Mouse (Mus musculus): ENCODE measurements around the gene Med10.

Med10 gene

GRCm38 (mm10) chr13:69802095-69802494 is at the start of gene Med10:
Gene Med10, plus strand, starts transcription at chr13:69802395.
- DNase-seq (ENCODE audit: low spot score) = no peak

DNA sequence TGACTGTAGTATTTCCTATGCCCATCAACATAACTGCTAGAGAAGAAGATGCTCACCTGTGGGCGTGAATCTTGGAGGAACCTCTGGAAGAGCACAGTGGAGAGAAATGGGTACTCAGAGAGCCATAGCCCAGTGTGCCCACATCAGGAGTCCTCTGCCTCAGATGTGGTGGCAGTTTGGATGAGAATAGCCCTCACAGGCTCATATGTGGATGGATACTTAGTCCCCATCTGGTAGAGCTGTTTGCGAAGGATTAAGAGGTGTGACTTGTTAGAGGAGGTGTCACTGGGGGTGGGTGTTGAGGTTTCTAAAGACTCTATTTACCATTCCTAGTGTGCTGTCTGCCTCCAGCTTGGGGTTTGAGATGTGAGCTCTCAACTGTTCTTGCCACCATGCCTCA is 49.3 kb upstream of the Med10 start:
- no peak for DNase-seq (ENCODE audit: low spot score)

DNA sequence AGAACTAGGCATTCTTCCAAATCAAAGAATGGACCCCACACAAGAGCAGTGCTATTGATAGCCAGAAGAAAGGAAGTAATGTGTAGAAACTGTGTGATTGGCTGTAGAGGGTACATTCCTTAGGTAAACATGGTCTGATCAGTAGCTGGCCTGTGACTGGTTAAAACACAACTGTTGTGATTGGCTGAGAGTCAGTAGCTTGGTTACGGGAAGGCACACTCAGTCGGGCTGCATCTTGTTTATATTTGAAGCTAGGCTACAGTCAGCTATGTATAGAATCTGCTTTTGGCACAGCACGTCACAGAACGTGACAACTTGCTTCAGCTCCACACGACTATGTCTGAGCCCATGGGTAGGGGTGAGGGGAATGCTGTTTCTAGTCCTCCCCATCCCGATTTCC is 43.2 kb upstream of the Med10 start:
- no peak for DNase-seq (ENCODE audit: low spot score)

GRCm38 (mm10) chr13:69761393-69761792 is 40.8 kb upstream of the Med10 start:
- DNase-seq (ENCODE audit: low spot score) = no peak

GRCm38 (mm10) chr13:69764646-69765045 is 37.5 kb upstream of the Med10 start:
- DNase-seq (ENCODE audit: low spot score) = no peak

GRCm38 (mm10) chr13:69768152-69768551 is 34.0 kb upstream of the Med10 start:
- DNase-seq (ENCODE audit: low spot score) = no peak

DNA sequence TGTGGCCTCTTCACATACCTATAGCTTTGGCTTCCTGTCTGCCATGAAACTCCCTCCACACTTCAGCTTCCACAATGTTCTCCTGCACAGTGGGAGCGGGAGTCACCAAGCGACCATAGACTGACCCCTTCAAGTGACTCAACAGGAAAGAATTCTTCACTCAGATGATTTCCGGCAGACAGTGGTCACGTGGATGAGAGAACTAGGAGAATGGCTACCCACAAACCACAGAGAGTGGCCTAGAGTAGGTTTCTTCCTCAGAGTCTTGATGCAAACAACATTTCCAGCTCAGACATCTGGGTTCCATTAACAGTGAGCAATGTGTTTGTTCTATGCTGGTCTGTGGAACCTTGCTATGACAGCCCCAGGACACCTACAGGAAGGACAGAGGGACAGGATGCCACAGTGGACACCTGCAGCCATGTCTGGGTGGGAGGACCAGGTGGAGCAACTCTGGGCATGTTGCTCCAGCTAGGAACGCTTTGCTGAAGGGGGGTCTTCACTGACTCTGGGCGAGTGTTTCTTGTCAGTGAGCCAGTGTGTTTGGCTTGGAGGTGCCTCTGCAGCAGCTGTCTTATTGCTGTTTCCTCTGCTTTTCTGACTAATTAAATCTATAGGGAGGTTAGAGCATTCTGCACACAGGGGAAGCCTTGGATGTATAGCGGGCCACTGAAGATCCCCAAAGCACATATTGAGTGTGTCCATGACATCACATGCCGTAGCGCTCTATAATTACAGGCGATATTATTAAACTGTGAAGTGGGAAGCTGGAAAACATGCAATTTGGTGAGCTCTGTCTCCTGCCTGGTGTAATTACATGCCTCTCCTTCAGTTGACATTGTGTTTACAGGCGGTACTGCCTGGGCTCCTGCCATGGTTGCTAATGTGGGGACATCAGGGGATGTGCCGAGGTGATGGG is 31.4 kb upstream of the Med10 start:
- DNase-seq (ENCODE audit: low spot score) = no peak

DNA sequence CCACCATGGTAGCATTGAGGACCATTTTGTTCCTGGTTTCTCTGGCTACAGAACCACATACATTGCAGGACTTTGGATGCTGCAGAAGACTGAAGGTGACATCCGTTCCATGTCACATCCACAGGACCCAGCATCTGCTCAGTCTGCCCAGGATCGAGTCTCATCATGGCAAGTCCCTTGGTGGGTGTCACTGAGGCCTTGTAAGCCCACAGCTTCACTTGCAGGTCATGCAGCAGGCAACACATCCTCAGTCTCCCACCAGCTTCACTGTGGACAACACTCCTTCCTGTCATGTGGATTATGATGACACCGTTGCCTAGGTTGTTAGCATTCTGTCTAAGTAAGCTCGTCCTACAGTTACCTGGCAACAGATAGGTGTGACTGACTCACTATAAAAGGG is 29.8 kb upstream of the Med10 start:
- DNase-seq (ENCODE audit: low spot score) = no peak

- DNase-seq (ENCODE audit: low spot score) = no peak
Observed at GRCm38 (mm10) chr13:69778221-69778620, 24.0 kb upstream of the Med10 start.

DNA sequence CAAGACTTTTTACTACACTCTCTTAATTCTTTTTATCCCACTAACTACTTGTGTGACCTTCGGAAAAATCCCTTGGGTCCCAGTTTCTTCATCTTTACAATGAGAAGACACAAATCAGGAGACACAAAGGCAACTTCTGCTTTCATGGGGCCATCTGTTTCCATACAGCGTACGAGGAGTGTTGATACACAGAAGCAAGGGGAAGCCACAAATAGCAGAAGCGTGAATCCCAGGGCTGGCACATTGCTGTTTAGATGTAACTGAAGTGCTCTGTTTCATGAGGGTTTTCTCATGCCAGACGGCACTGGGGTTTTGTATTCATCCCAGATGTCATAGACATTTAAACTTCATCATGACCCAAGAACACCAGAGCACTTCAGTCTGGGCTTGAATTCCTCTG is 13.5 kb upstream of the Med10 start:
- no peak for DNase-seq (ENCODE audit: low spot score)

GRCm38 (mm10) chr13:69791814-69792213 is 10.4 kb upstream of the Med10 start:
- no peak for DNase-seq (ENCODE audit: low spot score)

DNA sequence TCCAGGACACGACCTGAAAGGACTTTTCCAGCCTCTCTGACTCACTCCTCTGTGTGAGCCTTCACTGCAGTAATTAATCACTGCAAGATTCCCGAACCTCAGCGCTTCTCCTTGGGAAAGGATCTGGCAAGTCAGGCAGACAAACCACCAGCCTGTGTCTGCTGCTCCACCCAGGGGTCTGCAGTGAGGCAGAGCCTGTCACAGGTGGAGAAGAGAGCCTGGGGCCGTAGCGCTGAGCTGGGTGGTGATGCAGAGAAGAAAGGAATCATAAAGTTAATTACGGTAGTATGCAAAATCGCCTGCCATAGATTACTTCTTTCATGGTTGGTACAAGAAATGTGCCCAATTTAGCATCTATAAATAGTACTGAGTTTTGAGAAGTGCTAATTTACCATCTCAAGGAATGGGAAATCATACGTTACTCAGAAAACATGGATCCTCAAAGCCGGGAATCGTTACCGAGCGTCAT is 9.6 kb upstream of the Med10 start:
- DNase-seq (ENCODE audit: low spot score) = peak; percentile 14

GRCm38 (mm10) chr13:69794808-69795207 is 7.4 kb upstream of the Med10 start:
- DNase-seq (ENCODE audit: low spot score) = no peak

DNA sequence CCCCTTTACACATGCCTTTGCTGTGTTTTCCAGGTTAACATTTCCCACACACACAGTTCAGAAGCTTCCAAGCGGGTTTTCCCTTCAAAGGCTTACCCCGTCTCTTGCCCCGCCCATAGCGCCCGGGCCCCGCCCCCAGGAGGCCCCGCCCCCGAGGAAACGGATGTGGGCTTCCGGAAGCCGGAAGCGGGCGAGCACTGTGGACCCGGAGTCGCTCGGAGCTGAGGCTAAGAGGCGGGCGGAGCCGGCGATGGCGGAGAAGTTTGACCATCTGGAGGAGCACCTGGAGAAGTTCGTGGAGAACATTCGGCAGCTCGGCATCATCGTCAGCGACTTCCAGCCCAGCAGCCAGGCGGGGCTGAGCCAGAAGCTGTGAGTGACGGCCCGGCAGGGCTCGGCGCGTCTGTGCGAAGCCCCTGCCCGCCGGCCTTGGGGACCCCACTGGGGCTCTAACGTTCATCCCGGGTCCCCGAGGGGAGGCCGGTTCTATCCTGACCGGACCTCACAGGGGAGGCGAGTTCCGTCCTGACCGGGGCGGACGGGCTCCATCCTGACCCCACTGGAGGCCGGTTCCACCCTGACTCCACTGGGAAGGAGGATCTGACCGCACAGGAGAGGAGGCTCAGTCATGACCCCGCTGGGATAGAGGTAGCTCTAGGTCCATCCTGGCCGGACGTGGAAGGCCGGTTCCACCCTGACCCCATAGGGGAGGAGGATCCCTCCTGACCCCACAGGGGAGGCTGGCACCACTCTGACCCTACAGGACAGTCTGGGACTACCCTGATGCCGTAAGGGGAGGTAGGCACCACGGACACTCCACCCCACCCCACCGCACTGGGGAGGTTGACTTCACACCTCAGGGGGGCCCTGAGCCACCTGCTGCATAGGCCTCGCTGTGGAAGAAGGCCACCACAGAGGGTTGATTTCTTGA is 7.8 kb downstream of the Med10 start:
- peak; percentile 91 for DNase-seq (ENCODE audit: low spot score)

- no peak for DNase-seq (ENCODE audit: low spot score)
Observed at GRCm38 (mm10) chr13:69810936-69811680, 8.9 kb downstream of the Med10 start.

- DNase-seq (ENCODE audit: low spot score) = no peak
Observed at GRCm38 (mm10) chr13:69813870-69814269, 11.7 kb downstream of the Med10 start.

DNA sequence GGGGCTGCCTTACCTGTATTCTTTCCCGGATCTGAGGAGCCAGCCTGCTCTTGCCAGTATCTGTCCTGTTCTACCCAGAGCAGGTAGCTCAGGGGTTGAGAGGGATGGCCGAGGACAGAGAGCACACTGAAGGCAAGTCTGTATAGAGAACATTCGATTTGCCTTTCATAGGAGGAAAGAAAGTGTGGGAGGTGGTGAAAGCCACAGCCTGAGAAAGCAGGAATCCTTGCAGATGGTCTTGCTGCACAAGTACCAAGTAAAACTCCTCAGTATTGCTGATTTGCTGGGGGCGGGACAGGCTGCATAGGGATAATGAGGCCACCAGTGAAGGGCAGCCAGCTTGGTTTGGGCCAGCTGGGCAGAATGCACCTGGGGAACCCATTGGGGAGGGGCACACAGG is 16.1 kb downstream of the Med10 start:
- DNase-seq (ENCODE audit: low spot score) = no peak

DNA sequence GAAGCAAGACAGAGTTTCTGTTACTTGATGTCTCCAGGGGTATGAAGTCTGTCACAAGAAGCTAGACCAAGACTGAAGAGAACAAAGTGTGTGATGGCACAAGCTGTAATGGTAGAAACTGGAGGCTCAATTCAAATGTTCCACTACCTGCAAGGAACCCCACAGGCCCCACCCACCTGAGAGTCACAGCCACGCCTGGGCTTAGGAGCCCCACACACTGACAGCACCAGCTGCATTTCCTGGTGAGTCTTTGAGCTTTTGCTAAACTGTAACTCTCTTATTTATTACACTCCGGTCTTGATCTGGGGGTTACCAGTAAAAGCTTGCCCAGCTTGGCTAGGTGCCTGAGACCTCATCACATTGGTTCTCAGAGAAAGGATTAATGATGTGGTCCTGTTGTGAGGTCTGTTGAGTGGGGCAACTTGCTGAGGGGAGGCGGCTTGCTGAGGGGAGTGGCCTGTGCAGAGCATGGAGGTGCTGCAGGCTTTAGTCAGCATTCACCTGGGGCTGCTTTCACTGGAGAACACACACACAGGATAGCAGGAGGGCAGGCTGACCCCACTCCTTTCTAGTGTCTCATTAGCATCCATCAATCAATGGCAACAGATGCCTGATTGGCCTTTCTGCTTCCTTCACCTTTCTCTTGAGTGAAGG is 19.1 kb downstream of the Med10 start:
- no peak for DNase-seq (ENCODE audit: low spot score)

DNA sequence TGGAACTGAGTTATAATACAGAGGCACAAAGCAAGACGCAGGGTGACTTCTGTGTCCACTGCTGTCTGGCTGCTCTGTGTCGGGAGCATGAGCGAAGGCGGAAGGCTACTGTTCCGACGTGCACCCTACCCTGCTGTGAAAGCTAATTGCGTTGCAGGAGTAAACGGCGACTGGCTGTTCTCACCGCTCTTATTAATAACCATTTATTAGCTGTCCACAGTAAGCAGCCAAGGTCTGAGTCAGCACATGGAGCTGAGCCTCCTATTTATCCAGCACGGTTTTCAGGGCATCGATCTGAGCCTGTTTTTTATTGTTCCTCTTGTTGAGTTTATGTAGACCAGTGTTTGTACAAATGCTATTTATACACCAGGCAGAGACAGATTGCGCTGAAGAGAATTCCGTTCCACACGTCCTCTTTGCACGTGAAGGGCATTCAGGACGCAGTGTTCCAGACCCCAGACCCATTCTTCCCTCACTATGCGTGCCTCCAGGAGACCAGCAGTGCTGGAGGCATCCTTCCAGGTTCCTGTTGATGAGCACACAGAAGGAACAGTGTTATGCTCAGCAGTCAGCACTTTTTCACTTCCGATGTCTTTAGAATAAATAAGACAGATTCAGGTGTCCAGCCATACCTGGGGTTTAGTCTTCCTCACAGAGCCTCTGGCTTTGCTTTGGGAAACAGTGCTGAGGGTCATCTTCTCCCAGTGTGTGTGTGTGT is 21.9 kb downstream of the Med10 start:
- DNase-seq (ENCODE audit: low spot score) = no peak

- DNase-seq (ENCODE audit: low spot score) = no peak
Observed at GRCm38 (mm10) chr13:69825396-69826095, 23.4 kb downstream of the Med10 start.
